Mouse (Mus musculus) stomach, postnatal 0 days (tissue): ENCODE measurements at regions not wholly inside any gene's neighbourhood (a gene's known extent, or its start where the extent isn't known, plus 50 kb on each side); places are given as distances from the start of the nearest gene placed in this dataset.

Experiments used
- CTCF ChIP-seq: IDR thresholded peaks from 2 replicates; pipeline ENCODE4 v1.5.1; 2016; ENCODE audit warnings: antibody characterized with exemption, low read depth, mild to moderate bottlenecking, moderate library complexity
- EP300 ChIP-seq: optimal IDR thresholded peaks from 2 replicates; pipeline ENCODE3; 2016; ENCODE audit warnings: antibody characterized with exemption

GRCm38 (mm10) chr7:71107101-71107500 lies 244.2 kb downstream of the Gm10295 start:
- TF ChIP-seq EP300, result no peak
- no peak for TF ChIP-seq CTCF
